Mouse (Mus musculus) brain, embryonic 14.5 days (tissue): ENCODE results near the gene Fance.

ENCODE experiments used
- CTCF ChIP-seq: fragments of 200-500 bp; IDR thresholded peaks from 2 replicates; pipeline ENCODE4 v1.5.1; 2012; ENCODE audit warnings: inconsistent platforms, mild to moderate bottlenecking, moderate library complexity, borderline replicate concordance; ENCODE audit not compliant: insufficient read depth, insufficient read length; ENCODE audit errors: extremely low read depth
- POLR2A ChIP-seq: fragments of 200-500 bp; IDR thresholded peaks from 2 replicates; pipeline ENCODE4 v1.6.1; 2012; ENCODE audit warnings: mild to moderate bottlenecking, inconsistent platforms, borderline replicate concordance; ENCODE audit not compliant: poor library complexity, insufficient read depth, insufficient read length, severe bottlenecking; ENCODE audit errors: extremely low read depth

- TF ChIP-seq CTCF (no peak), POLR2A (no peak)
Measured at GRCm38 (mm10) chr17:28327673-28328325, 14.5 kb downstream of the Fance start.
